Mouse (Mus musculus): Measurements from ENCODE around the gene Mettl26.

DNA sequence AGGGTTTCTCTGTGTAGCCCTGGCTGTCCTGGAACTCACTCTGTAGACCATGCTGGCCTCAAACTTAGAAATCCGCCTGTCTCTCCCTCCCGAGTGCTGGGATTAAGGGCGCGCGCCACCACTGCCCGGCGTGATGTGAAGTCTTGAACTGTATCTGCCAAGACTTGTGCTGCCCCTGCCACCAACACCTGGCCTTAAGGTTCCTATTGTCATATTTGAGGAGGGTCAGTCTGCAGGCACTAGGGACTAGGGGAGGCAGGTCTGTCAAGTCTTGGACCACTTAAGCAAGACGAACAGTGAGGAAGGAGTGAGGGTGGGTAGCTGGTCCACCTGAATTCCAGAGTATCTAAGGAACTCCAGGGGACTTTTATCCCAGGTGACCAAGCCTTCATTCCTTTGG is 5.4 kb upstream of the Mettl26 start:
- no peak for TF ChIP-seq CTCF (IDR thresholded peaks at IDR 0.05; ENCODE audit: extremely low read depth, insufficient read depth, insufficient read length, insufficient replicate concordance)
- no peak for TF ChIP-seq POLR2A (IDR thresholded peaks at IDR 0.05; ENCODE audit: low read depth, low read length)
